Mouse (Mus musculus) embryo, embryonic 10 days (tissue): Measurements from ENCODE around the gene Olfr576.

Source experiments
- DNase-seq: peaks from one replicate; pipeline ENCODE4 v3.0.0-alpha.2; 2015; ENCODE audit warnings: low spot score

The Olfr576 gene

DNA sequence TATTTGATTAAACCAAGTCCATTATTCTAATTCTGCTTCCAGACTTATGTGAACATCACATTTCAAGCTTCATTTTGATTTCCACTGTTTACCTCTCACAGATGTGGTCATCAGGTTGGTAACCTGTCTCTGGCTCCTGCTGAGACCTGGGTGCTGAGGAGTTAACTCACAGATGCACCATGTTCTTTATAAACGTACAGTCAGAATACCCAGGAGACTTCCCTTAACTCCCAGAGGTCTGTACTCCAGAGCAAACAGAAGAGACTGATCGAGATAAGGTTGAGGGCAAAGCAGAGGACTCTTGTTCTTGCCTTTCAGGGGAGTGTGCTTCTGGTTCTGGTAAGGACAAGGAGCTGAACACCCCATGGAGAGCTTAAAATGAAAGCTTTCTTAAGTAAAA lies at the start of gene Olfr576:
Gene Olfr576 (plus strand): TSS at position 301 of the 400 bp plus-strand sequence.
- DNase-seq, result no peak

GRCm38 (mm10) chr7:102915261-102915660 lies 47.2 kb upstream of the Olfr576 start:
- DNase-seq, result no peak

DNA sequence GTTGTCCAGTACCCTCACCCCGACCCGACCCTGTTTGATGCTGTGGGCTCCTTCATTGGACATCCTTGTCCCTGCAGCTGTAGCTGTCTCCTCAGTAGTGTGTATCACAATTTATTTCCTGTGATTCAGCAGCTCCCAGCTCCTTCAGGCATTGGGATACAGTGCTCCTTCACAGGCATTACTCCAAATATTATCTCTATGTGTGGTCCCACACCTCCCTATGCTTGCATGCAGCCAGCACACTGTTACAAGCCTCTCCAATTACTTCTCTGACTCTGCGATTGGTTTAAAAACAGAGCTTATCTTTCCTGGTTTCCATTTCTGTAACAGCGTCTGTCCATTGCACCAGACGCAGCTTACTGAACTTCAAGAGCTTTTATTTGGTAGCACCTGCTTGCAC lies 46.1 kb upstream of the Olfr576 start:
- DNase-seq, result no peak

DNA sequence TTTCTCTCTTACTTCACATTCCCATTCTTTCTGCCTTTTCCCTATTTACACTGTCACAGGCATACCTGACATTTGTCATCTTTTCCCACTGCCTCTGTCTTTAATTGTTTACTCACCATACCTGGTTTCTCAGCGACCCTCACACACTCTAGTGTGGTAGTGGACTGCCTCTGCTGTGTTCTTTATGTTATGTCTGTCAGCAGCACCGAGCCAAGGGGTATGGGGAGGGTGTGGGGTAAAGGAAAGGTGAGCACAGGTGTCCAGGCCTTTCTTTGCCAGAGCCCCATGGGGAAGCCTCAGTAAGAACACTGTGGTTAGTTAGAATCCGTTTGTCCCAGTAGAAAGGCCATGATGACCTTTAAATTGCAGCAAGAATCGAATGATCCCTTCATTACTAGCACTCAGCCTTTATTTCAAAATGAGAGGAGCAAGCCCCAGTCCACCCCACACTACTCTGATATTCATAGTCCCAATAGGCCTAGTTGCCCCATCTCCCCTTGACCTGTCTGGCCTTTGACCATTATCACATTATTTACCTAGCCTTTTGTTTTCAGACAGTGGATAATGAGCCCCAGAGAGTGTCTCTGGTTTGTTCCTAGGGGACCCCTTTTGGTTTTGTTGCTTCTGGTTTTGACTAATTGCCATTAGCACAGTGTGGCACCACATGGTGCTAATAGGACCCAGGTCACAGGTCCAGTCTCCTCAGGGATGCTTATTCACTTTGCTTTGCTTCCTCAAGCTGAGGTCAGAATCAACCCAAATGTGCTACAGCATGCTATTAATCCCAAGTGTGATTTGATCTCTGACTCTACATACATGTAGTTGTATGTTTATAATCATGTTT lies 45.2 kb upstream of the Olfr576 start, which contains the start of gene Olfr571:
Gene Olfr571 (minus strand): TSS at position 505 of the 844 bp plus-strand sequence.
- DNase-seq, result no peak

GRCm38 (mm10) chr7:102919632-102920031 lies 42.8 kb upstream of the Olfr576 start:
- peak; percentile 76 for DNase-seq

GRCm38 (mm10) chr7:102924109-102924508 lies 38.4 kb upstream of the Olfr576 start, which contains the start of gene Olfr572:
Gene Olfr572 (plus strand): TSS chr7:102924409.
- no peak for DNase-seq

DNA sequence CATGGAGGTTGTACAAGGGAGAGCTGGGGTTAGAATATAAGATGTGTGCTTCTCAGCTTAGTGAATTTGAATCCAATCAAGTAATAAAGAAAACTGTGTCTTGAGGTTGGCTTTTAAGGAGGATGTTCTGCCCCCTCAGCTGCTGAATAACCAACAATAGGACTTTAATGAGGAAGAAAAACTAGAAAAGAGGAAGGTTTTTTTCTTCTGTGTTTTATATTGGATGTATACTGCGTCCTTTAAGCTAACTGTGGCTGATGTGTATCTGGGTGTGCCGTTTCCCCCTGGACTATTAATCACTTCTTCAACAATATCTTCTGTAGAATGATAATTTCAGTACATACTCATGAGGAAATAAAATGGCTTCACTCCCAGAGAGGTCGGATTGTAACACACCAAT lies 35.4 kb upstream of the Olfr576 start:
- DNase-seq, result no peak

- DNase-seq, result no peak
Measured at GRCm38 (mm10) chr7:102942475-102942874, 20.0 kb upstream of the Olfr576 start, which contains the start of gene Olfr573-ps1. Gene Olfr573-ps1 (minus strand): TSS chr7:102942575.

DNA sequence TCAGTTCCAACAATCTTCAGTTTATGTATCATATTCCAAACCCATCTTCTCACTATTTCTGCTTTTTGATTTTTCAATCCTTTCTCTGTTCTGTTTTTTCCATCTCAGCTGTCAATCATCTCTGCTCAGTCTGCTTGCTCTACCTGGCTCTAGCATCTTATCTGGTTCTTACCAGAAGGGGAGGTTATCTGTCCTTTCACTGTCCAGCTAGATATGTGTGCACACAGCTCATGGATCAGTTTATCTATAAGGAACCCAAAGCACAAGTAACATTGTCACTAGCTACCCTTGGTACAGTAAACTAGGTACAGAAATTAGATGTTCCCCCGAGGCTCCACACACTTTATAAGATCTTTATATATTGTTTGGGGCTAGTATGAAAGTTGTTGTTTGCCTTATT lies 19.0 kb upstream of the Olfr576 start:
- no peak for DNase-seq

DNA sequence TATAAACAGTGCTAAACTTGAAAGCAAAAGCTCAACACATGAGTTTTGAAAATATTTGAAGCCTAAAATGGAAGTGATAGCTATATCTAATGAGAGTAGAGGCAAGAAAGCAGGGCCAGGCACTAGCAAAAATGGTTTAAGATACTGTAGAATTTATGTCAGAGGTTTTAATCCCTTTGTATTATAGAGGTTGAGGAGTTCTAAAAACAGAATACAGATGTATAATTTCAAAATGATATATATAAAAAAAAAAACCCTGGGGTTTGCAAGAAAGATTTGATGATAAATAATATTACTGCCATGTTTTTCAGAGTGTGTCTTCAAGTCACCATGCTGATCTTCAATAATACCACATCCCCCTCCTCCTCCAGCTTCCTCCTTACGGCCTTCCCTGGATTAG lies 14.3 kb upstream of the Olfr576 start, which contains the start of gene Olfr574:
Gene Olfr574 (plus strand): TSS at position 301 of the 400 bp plus-strand sequence.
- DNase-seq, result no peak

GRCm38 (mm10) chr7:102950732-102951131 lies 11.7 kb upstream of the Olfr576 start:
- no peak for DNase-seq

GRCm38 (mm10) chr7:102958137-102958536 lies 4.3 kb upstream of the Olfr576 start:
- no peak for DNase-seq

DNA sequence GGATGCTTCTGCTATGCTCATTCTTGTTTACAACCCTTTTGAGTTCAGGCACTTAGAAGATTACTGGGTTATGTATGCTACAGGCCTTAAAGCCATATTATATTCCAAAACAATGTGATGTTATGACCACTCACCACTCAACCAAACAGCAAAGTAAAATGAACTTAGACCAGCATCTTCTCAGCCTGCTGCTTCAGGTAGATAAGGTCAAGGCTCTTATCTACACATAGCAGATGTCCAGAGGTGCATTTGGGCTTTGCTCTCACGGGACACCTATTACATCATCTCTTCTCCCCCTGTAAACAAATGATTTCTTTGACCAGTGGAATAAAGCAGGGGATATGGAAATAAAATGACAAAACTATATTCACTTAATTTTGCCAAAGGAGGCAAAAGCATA lies 3.9 kb upstream of the Olfr576 start, which contains the start of gene Olfr575:
Gene Olfr575 (minus strand): TSS at position 183 of the 400 bp plus-strand sequence.
- DNase-seq, result no peak

GRCm38 (mm10) chr7:102974399-102974798 lies 11.9 kb downstream of the Olfr576 start:
- no peak for DNase-seq

DNA sequence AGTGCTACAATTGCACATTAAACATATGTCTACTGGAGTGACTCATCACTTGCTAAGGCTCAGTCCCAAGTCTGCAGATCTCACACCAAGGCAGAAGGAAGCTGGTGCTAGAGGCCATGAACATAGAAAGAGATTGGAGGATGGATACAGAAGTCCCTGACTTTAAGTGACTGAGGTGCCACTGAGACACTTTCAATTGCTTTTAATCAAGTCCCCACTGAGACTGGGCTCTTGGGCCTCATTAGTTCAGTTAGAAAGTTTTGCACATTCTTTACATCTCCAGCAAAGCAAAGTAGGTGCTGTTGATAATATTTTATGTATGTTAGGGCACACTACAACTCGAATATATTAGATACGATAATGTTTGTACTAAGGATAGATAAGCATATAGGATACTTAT lies 13.4 kb downstream of the Olfr576 start, which contains the start of gene Olfr577:
Gene Olfr577 (minus strand): TSS at position 101 of the 400 bp plus-strand sequence.
- DNase-seq, result no peak

GRCm38 (mm10) chr7:102989224-102989623 lies 26.8 kb downstream of the Olfr576 start, which contains the start of gene Olfr578:
Gene Olfr578 (minus strand): TSS chr7:102989324.
- no peak for DNase-seq
